13 mouse cellular contexts compared by ENCODE assay signal in the genomic region with DNA sequence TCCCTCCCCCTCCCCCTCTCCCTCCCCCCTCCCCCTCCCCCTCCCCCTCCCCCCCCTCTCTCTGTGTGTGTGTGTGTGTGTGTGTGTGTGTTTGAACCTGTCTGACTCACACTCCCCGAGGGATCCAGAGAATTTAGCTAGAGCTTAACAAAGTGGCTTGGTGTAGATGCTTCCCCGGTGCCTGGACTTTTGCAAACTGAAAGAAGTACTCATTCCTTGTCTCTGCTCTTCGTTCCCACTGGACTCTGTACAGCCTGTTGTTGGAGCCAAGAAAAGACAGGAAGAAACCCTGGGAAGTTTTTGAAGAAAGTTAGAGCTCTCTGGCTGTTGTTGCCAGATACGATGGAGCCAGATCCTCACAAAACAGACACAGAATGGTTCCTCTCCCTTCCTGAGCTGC.
DNase-seq lines count a peak whose midpoint lies in the region; ATAC-seq and TF ChIP-seq lines count a peak whose summit lies in the region.
"Had no signal": no experiment of that assay in that cellular context is flagged by ENCODE, and none has a peak within 500 bp of the region (broad histone marks: within the 10 kb centered on the region; RNA-seq: fewer than 3 reads in every experiment).

No protein-coding gene starts in this region.

- H3K9ac ChIP-seq in hindbrain, postnatal 0 days (replicated peaks; ENCODE audit: low read length) = no peak overlapping the region
- no peak overlapping the region for H3K9ac ChIP-seq in heart, embryonic 15.5 days
- H3K9ac ChIP-seq in limb, embryonic 15.5 days = no peak overlapping the region
- H3K9ac ChIP-seq: neural tube, embryonic 12.5 days had no signal

- no peak for TF ChIP-seq CTCF in hindbrain, postnatal 0 days (IDR thresholded peaks at IDR 0.05; ENCODE audit: low read depth)
- no peak for TF ChIP-seq CTCF in Patski (IDR thresholded peaks at IDR 0.05)

- no peak overlapping the region for H3K4me3 ChIP-seq in hindbrain, postnatal 0 days (ENCODE audit: low read length)
- H3K4me3 ChIP-seq in hindbrain, embryonic 10.5 days = no peak overlapping the region
- H3K4me3 ChIP-seq in heart, embryonic 15.5 days = no peak overlapping the region
- no peak overlapping the region for H3K4me3 ChIP-seq in limb, embryonic 15.5 days
- H3K4me3 ChIP-seq: neural tube, embryonic 12.5 days had no signal

- CTCF ChIA-PET in Patski (lab: Charles Lee) = interaction anchor here (1.0 to 1.5 kb wide), 4 partner anchors 9 to 59 kb away, joined by 4 to 5 read pairs (median 4); no protein-coding TSS in a partner anchor

- no peaks in the 10 kb centered on the region for H3K27me3 ChIP-seq in hindbrain, postnatal 0 days (ENCODE audit: insufficient read depth, low read length)
- no peaks in the 10 kb centered on the region for H3K27me3 ChIP-seq in hindbrain, embryonic 10.5 days (ENCODE audit: insufficient read depth, poor library complexity, severe bottlenecking)
- H3K27me3 ChIP-seq in Patski = no peaks in the 10 kb centered on the region
- H3K27me3 ChIP-seq in heart, embryonic 15.5 days = no peaks in the 10 kb centered on the region
- H3K27me3 ChIP-seq in limb, embryonic 15.5 days = no peaks in the 10 kb centered on the region
- H3K27me3 ChIP-seq: CH12.LX; neural tube, embryonic 12.5 days had no signal

- H3K9me3 ChIP-seq in hindbrain, postnatal 0 days (ENCODE audit: low read length) = no peaks in the 10 kb centered on the region
- no peaks in the 10 kb centered on the region for H3K9me3 ChIP-seq in hindbrain, embryonic 10.5 days
- H3K9me3 ChIP-seq in heart, embryonic 15.5 days (replicated peaks) = no peaks in the 10 kb centered on the region
- H3K9me3 ChIP-seq in limb, embryonic 15.5 days = no peaks in the 10 kb centered on the region
- H3K9me3 ChIP-seq: neural tube, embryonic 12.5 days had no signal

- no peaks in the 10 kb centered on the region for H3K4me1 ChIP-seq in hindbrain, postnatal 0 days (ENCODE audit: insufficient read depth, low read length)
- H3K4me1 ChIP-seq in hindbrain, embryonic 10.5 days (replicated peaks) = 0 out of 2 replicates have a peak, but pooled peaks cover 6% of the 10 kb centered on the region
- H3K4me1 ChIP-seq in heart, embryonic 15.5 days (replicated peaks) = no peaks in the 10 kb centered on the region
- 0 out of 2 replicates have a peak, but pooled peaks cover 2% of the 10 kb centered on the region for H3K4me1 ChIP-seq in limb, embryonic 15.5 days
- H3K4me1 ChIP-seq: neural tube, embryonic 12.5 days had no signal

- WGBS in hindbrain, postnatal 0 days = 55% methylated on average over 4 of the region's 4 CpGs
- 73% methylated on average over 4 of the region's 4 CpGs for WGBS in hindbrain, embryonic 10.5 days
- whole genome bisulfite sequencing in heart, embryonic 15.5 days = 46% methylated on average over 4 of the region's 4 CpGs
- WGBS in limb, embryonic 15.5 days = 42% methylated on average over 4 of the region's 4 CpGs

- no peaks in the 10 kb centered on the region for H3K36me3 ChIP-seq in hindbrain, postnatal 0 days (ENCODE audit: insufficient read depth, low read length)
- H3K36me3 ChIP-seq in hindbrain, embryonic 10.5 days = peaks cover 30% of the 10 kb centered on the region
- H3K36me3 ChIP-seq in heart, embryonic 15.5 days = no peaks in the 10 kb centered on the region
- H3K36me3 ChIP-seq in limb, embryonic 15.5 days = 0 out of 2 replicates have a peak, but pooled peaks cover 5% of the 10 kb centered on the region
- H3K36me3 ChIP-seq: neural tube, embryonic 12.5 days had no signal

- POLR2A ChIA-PET in Patski (lab: Charles Lee) = interaction anchor here (0.5 to 0.6 kb wide), 2 partner anchors 241 to 263 kb away, joined by 3 read pairs; no protein-coding TSS in a partner anchor

- no peak for DNase-seq in hindbrain, postnatal 0 days (ENCODE audit: low spot score)
- DNase-seq in hindbrain, embryonic 10.5 days (ENCODE audit: low spot score) = no peak
- no peak for DNase-seq in Patski (ENCODE audit: low read depth, low spot score)
- DNase-seq in cerebellum, postnatal 25 days = no peak
- DNase-seq in urinary bladder, postnatal 25 days (ENCODE audit: low spot score) = no peak
- DNase-seq: cerebellum, adult 11-12 months; left cerebral cortex, postnatal 4 days had no signal

- in situ Hi-C loops in Patski (cut with MboI; ENCODE audit: low pct_unique_long_range_greater_than_20kb) = loop anchor here (5.0 kb wide), 1 partner anchor 36 kb away; no protein-coding TSS in a partner anchor

- H3K4me2 ChIP-seq in hindbrain, postnatal 0 days (ENCODE audit: low read depth, low read length) = no peak overlapping the region
- no peak overlapping the region for H3K4me2 ChIP-seq in heart, embryonic 15.5 days
- H3K4me2 ChIP-seq in limb, embryonic 15.5 days = no peak overlapping the region
- H3K4me2 ChIP-seq: neural tube, embryonic 12.5 days had no signal

- H3K27ac ChIP-seq in hindbrain, postnatal 0 days = peak overlapping the region; percentile 45; the same call in 1 of the 2 replicates
- no peak overlapping the region for H3K27ac ChIP-seq in hindbrain, embryonic 10.5 days
- H3K27ac ChIP-seq in heart, embryonic 15.5 days = peak overlapping the region; percentile 46
- H3K27ac ChIP-seq in limb, embryonic 15.5 days = peak overlapping the region; percentile 27; the same call in 1 of the 2 replicates
- H3K27ac ChIP-seq: neural tube, embryonic 12.5 days had no signal

- ATAC-seq in hindbrain, postnatal 0 days = no peak
- peak; percentile 44 for ATAC-seq in Patski
- ATAC-seq in heart, embryonic 15.5 days (replicated peaks; ENCODE audit: insufficient number of reproducible peaks, insufficient read depth, low FRiP score, low read depth) = no peak
- ATAC-seq in limb, embryonic 15.5 days (ENCODE audit: insufficient number of reproducible peaks, low FRiP score, low TSS enrichment, low read depth) = peak; percentile 63; the same call in 1 of the 2 replicates
- ATAC-seq in activated CD4-positive, CD25-positive, alpha-beta regulatory T cell, adult 4 months = no peak
- ATAC-seq: inflammation-experienced regulatory T-cells, adult 6 months had no signal

Comparison
In these comparisons a context has a peak if more than half of its experiments do, and no peak if none do; other contexts are left out.
1. ATAC-seq: peak in Patski (single experiment) and limb, embryonic 15.5 days (single experiment); none in hindbrain, postnatal 0 days (single experiment), heart, embryonic 15.5 days (single experiment) and activated CD4-positive, CD25-positive, alpha-beta regulatory T cell, adult 4 months (single experiment).